Mouse (Mus musculus): ENCODE measurements around the gene Adipoq. TPM values are rescaled to one million over a fixed set of nuclear protein-coding genes. Genes with fewer than 3 reads are reported as not detected.

Gene Adipoq
- polyA plus RNA-seq, 1 experiment from 2014 or later = not detected

- Histone ChIP-seq H3K27ac (no peak overlapping the region), H3K36me3 (replicated peaks) (no peaks in the 10 kb centered on the region), H3K4me3 (no peak overlapping the region), H3K9me3 (no peaks in the 10 kb centered on the region), H3K27me3 (ENCODE audit: poor library complexity, severe bottlenecking) (no peaks in the 10 kb centered on the region), H3K4me1 (peaks cover 4% of the 10 kb centered on the region)
- DNase-seq (ENCODE audit: extremely low spot score, low spot score) = no peak
- WGBS = 94% methylated on average over 13 of the region's 13 CpGs
These were observed 10.7 kb downstream of the Adipoq start for GRCm38 (mm10) chr16:23157013-23157412.

GRCm38 (mm10) chr16:23158292-23158691 lies 12.0 kb downstream of the Adipoq start:
- peaks cover 4% of the 10 kb centered on the region for H3K4me1 ChIP-seq
- no peak overlapping the region for H3K27ac ChIP-seq
- 91% methylated on average over 7 of the region's 7 CpGs for WGBS
- H3K36me3 ChIP-seq (replicated peaks) = no peaks in the 10 kb centered on the region
- H3K27me3 ChIP-seq (ENCODE audit: poor library complexity, severe bottlenecking) = no peaks in the 10 kb centered on the region
- DNase-seq (ENCODE audit: extremely low spot score, low spot score) = no peak
- H3K4me3 ChIP-seq = no peak overlapping the region
- no peaks in the 10 kb centered on the region for H3K9me3 ChIP-seq

GRCm38 (mm10) chr16:23158957-23159356 lies 12.6 kb downstream of the Adipoq start:
- WGBS = 65% methylated on average over 2 of the region's 2 CpGs
- H3K27me3 ChIP-seq (ENCODE audit: poor library complexity, severe bottlenecking) = no peaks in the 10 kb centered on the region
- no peak overlapping the region for H3K27ac ChIP-seq
- DNase-seq (ENCODE audit: extremely low spot score, low spot score) = no peak
- H3K4me3 ChIP-seq = no peak overlapping the region
- H3K36me3 ChIP-seq (replicated peaks) = no peaks in the 10 kb centered on the region
- no peaks in the 10 kb centered on the region for H3K9me3 ChIP-seq
- H3K4me1 ChIP-seq = peaks cover 4% of the 10 kb centered on the region

- no peaks in the 10 kb centered on the region for H3K9me3 ChIP-seq
- H3K4me1 ChIP-seq = peaks cover 4% of the 10 kb centered on the region
- no peak for DNase-seq (ENCODE audit: extremely low spot score, low spot score)
- WGBS = 65% methylated on average over 2 of the region's 2 CpGs
- H3K4me3 ChIP-seq = no peak overlapping the region
- no peaks in the 10 kb centered on the region for H3K27me3 ChIP-seq (ENCODE audit: poor library complexity, severe bottlenecking)
- H3K27ac ChIP-seq = no peak overlapping the region
- H3K36me3 ChIP-seq (replicated peaks) = no peaks in the 10 kb centered on the region
These were observed 13.4 kb downstream of the Adipoq start for GRCm38 (mm10) chr16:23159749-23160148.

GRCm38 (mm10) chr16:23162116-23162515 lies 15.8 kb downstream of the Adipoq start:
- Histone ChIP-seq H3K27ac (no peak overlapping the region), H3K36me3 (replicated peaks) (no peaks in the 10 kb centered on the region), H3K4me1 (peaks cover 4% of the 10 kb centered on the region), H3K27me3 (ENCODE audit: poor library complexity, severe bottlenecking) (no peaks in the 10 kb centered on the region), H3K9me3 (no peaks in the 10 kb centered on the region), H3K4me3 (no peak overlapping the region)
- 89% methylated on average over 3 of the region's 3 CpGs for WGBS
- no peak for DNase-seq (ENCODE audit: extremely low spot score, low spot score)

- Histone ChIP-seq H3K9me3 (no peaks in the 10 kb centered on the region), H3K4me1 (no peaks in the 10 kb centered on the region), H3K4me3 (no peak overlapping the region), H3K27ac (no peak overlapping the region), H3K27me3 (ENCODE audit: poor library complexity, severe bottlenecking) (no peaks in the 10 kb centered on the region), H3K36me3 (replicated peaks) (no peaks in the 10 kb centered on the region)
- WGBS = 78% methylated on average over 6 of the region's 6 CpGs
- DNase-seq (ENCODE audit: extremely low spot score, low spot score) = no peak
These were observed 18.1 kb downstream of the Adipoq start for GRCm38 (mm10) chr16:23164443-23164842.

GRCm38 (mm10) chr16:23165441-23165840 lies 19.1 kb downstream of the Adipoq start:
- no peak overlapping the region for H3K27ac ChIP-seq
- no peaks in the 10 kb centered on the region for H3K36me3 ChIP-seq (replicated peaks)
- H3K4me3 ChIP-seq = no peak overlapping the region
- H3K9me3 ChIP-seq = no peaks in the 10 kb centered on the region
- H3K4me1 ChIP-seq = no peaks in the 10 kb centered on the region
- DNase-seq (ENCODE audit: extremely low spot score, low spot score) = no peak
- 59% methylated on average over 9 of the region's 9 CpGs for whole genome bisulfite sequencing
- H3K27me3 ChIP-seq (ENCODE audit: poor library complexity, severe bottlenecking) = no peaks in the 10 kb centered on the region

- DNase-seq (ENCODE audit: extremely low spot score, low spot score) = no peak
- WGBS = 95% methylated on average over 1 of the region's 1 CpGs
- H3K27me3 ChIP-seq (ENCODE audit: poor library complexity, severe bottlenecking) = no peaks in the 10 kb centered on the region
- H3K36me3 ChIP-seq (replicated peaks) = no peaks in the 10 kb centered on the region
- H3K27ac ChIP-seq = no peak overlapping the region
- no peaks in the 10 kb centered on the region for H3K9me3 ChIP-seq
- no peaks in the 10 kb centered on the region for H3K4me1 ChIP-seq
- no peak overlapping the region for H3K4me3 ChIP-seq
These were observed 20.3 kb downstream of the Adipoq start for GRCm38 (mm10) chr16:23166646-23167045.

GRCm38 (mm10) chr16:23167079-23167478 lies 20.7 kb downstream of the Adipoq start:
- no peak overlapping the region for H3K4me3 ChIP-seq
- no peaks in the 10 kb centered on the region for H3K27me3 ChIP-seq (ENCODE audit: poor library complexity, severe bottlenecking)
- no peaks in the 10 kb centered on the region for H3K36me3 ChIP-seq (replicated peaks)
- no peak overlapping the region for H3K27ac ChIP-seq
- 76% methylated on average over 5 of the region's 5 CpGs for WGBS
- no peaks in the 10 kb centered on the region for H3K4me1 ChIP-seq
- no peak for DNase-seq (ENCODE audit: extremely low spot score, low spot score)
- no peaks in the 10 kb centered on the region for H3K9me3 ChIP-seq

- H3K36me3 ChIP-seq (replicated peaks) = no peaks in the 10 kb centered on the region
- 0 out of 2 replicates have a peak, but pooled peaks cover 4% of the 10 kb centered on the region for H3K9me3 ChIP-seq
- no peaks in the 10 kb centered on the region for H3K27me3 ChIP-seq (ENCODE audit: poor library complexity, severe bottlenecking)
- H3K4me1 ChIP-seq = no peaks in the 10 kb centered on the region
- no peak overlapping the region for H3K27ac ChIP-seq
- H3K4me3 ChIP-seq = no peak overlapping the region
- no peak for DNase-seq (ENCODE audit: extremely low spot score, low spot score)
- WGBS = 86% methylated on average over 3 of the region's 3 CpGs
These were observed 24.5 kb downstream of the Adipoq start for GRCm38 (mm10) chr16:23170813-23171212.

- no peaks in the 10 kb centered on the region for H3K4me1 ChIP-seq
- DNase-seq (ENCODE audit: extremely low spot score, low spot score) = no peak
- H3K4me3 ChIP-seq = no peak overlapping the region
- H3K27me3 ChIP-seq (ENCODE audit: poor library complexity, severe bottlenecking) = no peaks in the 10 kb centered on the region
- H3K36me3 ChIP-seq (replicated peaks) = no peaks in the 10 kb centered on the region
- WGBS = 96% methylated on average over 5 of the region's 5 CpGs
- H3K9me3 ChIP-seq = 0 out of 2 replicates have a peak, but pooled peaks cover 4% of the 10 kb centered on the region
- H3K27ac ChIP-seq = no peak overlapping the region
These were observed 27.6 kb downstream of the Adipoq start for GRCm38 (mm10) chr16:23173904-23174303.

GRCm38 (mm10) chr16:23174855-23175254 lies 28.5 kb downstream of the Adipoq start:
- Histone ChIP-seq H3K27me3 (ENCODE audit: poor library complexity, severe bottlenecking) (no peaks in the 10 kb centered on the region), H3K4me3 (no peak overlapping the region), H3K36me3 (replicated peaks) (no peaks in the 10 kb centered on the region), H3K9me3 (0 out of 2 replicates have a peak, but pooled peaks cover 4% of the 10 kb centered on the region), H3K4me1 (no peaks in the 10 kb centered on the region), H3K27ac (no peak overlapping the region)
- WGBS = 94% methylated on average over 5 of the region's 5 CpGs
- no peak for DNase-seq (ENCODE audit: extremely low spot score, low spot score)

GRCm38 (mm10) chr16:23175956-23176355 lies 29.6 kb downstream of the Adipoq start:
- Histone ChIP-seq H3K4me3 (no peak overlapping the region), H3K4me1 (no peaks in the 10 kb centered on the region), H3K36me3 (replicated peaks) (no peaks in the 10 kb centered on the region), H3K9me3 (0 out of 2 replicates have a peak, but pooled peaks cover 4% of the 10 kb centered on the region), H3K27me3 (ENCODE audit: poor library complexity, severe bottlenecking) (no peaks in the 10 kb centered on the region), H3K27ac (no peak overlapping the region)
- no peak for DNase-seq (ENCODE audit: extremely low spot score, low spot score)
- WGBS = 60% methylated on average over 3 of the region's 3 CpGs

- Histone ChIP-seq H3K4me3 (no peak overlapping the region), H3K4me1 (no peaks in the 10 kb centered on the region), H3K27me3 (ENCODE audit: poor library complexity, severe bottlenecking) (no peaks in the 10 kb centered on the region), H3K27ac (no peak overlapping the region), H3K9me3 (0 out of 2 replicates have a peak, but pooled peaks cover 1% of the 10 kb centered on the region), H3K36me3 (replicated peaks) (no peaks in the 10 kb centered on the region)
- WGBS = 91% methylated on average over 2 of the region's 2 CpGs
- no peak for DNase-seq (ENCODE audit: extremely low spot score, low spot score)
These were observed 31.5 kb downstream of the Adipoq start for GRCm38 (mm10) chr16:23177856-23178255.
